Mouse (Mus musculus) kidney, postnatal 4 days (tissue): ENCODE measurements at regions not wholly inside any gene's neighbourhood (a gene's known extent, or its start where the extent isn't known, plus 50 kb on each side); places are given as distances from the start of the nearest gene placed in this dataset.
A peak's percentile ranks its signal among the peaks of the same experiment; 100 is the strongest.

Experiments used
- DNase-seq, 2 experiments: peaks; one replicate each; pipeline ENCODE4 v3.0.0; 2021; ENCODE audit warnings: mixed read lengths in 2 of 2

DNA sequence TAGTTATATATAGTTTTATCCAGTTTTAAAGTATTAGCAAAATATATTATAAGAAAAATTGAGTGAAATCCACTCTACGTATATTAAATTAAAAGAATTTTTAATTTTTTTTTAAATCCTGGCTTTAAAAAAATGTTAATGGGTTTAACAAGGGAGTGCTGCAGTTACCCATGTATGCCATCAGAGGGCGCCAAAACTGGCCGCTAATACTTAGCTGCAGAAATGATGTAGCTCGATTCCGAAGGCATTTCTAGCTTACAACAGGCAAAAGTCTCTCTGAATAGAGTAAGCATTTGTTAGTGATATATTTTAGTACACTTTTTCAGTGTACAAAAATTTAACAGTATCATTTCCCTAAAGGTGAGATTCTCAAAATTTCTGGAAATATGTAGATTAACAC, 73.1 kb downstream of the Olfr444 start:
- peak; percentile 18 to 30 for DNase-seq
